Mouse (Mus musculus): ENCODE results near the gene Zfp597. TPM values are rescaled to one million over a fixed set of nuclear protein-coding genes. Genes with fewer than 3 reads are reported as not detected.

Zfp597 gene
- total RNA-seq, 4 experiments from 2014 or later: 6.5 to 9.3 (median 7.1) TPM

Small RNA genes within 50 kb of the gene (microRNA-seq; reads per million reads assigned to microRNA genes)
- gene Gm23493: not detected

Other genes starting within 250 kb of the Zfp597 start
- not detected for gene Mefv, start 166.5 kb downstream of the Zfp597 start, total RNA-seq (2022)
- 1 to 10 TPM; 6.1 to 7.0 (median 6.4) TPM for gene Zfp263, start 140.5 kb downstream of the Zfp597 start, total RNA-seq (2022)
- not detected for gene Olfr15, start 53.7 kb downstream of the Zfp597 start, total RNA-seq (2022)
- 1 to 10 TPM; 1.5 to 2.0 (median 1.7) TPM for gene Zfp174, start 37.3 kb downstream of the Zfp597 start, total RNA-seq (2022)
- gene Naa60, start 12.2 kb downstream of the Zfp597 start, total RNA-seq (2022): 10 to 100 TPM; 35.2 to 54.2 (median 42.0) TPM
- under 1 TPM in 1 of 4 experiments, not detected in 3; 0.65 TPM for gene Gm20695, start 87 bp upstream of the Zfp597 start, total RNA-seq (2022)
- 1 to 10 TPM; 2.4 to 3.0 (median 2.6) TPM for gene 1700037C18Rik, start 24.1 kb upstream of the Zfp597 start, total RNA-seq (2022)
- gene Cluap1, start 24.2 kb upstream of the Zfp597 start, total RNA-seq (2022): 1 to 10 TPM; 5.9 to 8.3 (median 7.1) TPM
- 1 to 10 TPM; 1.6 to 2.3 (median 1.9) TPM for gene Nlrc3, start 92.1 kb upstream of the Zfp597 start, total RNA-seq (2022)
- gene Slx4, start 119.2 kb upstream of the Zfp597 start, total RNA-seq (2022): 1 to 10 TPM; 6.1 to 8.8 (median 7.7) TPM
- gene Dnase1, start 152.4 kb upstream of the Zfp597 start, total RNA-seq (2022): under 1 TPM in 2 of 4 experiments, not detected in 2; 0.44 to 0.52 TPM
- gene Trap1, start 193.3 kb upstream of the Zfp597 start, total RNA-seq (2022): 100 to 1,000 TPM; 117 to 132 (median 130) TPM